Mouse (Mus musculus): ENCODE results near the gene Tmprss13.

The Tmprss13 gene

DNA sequence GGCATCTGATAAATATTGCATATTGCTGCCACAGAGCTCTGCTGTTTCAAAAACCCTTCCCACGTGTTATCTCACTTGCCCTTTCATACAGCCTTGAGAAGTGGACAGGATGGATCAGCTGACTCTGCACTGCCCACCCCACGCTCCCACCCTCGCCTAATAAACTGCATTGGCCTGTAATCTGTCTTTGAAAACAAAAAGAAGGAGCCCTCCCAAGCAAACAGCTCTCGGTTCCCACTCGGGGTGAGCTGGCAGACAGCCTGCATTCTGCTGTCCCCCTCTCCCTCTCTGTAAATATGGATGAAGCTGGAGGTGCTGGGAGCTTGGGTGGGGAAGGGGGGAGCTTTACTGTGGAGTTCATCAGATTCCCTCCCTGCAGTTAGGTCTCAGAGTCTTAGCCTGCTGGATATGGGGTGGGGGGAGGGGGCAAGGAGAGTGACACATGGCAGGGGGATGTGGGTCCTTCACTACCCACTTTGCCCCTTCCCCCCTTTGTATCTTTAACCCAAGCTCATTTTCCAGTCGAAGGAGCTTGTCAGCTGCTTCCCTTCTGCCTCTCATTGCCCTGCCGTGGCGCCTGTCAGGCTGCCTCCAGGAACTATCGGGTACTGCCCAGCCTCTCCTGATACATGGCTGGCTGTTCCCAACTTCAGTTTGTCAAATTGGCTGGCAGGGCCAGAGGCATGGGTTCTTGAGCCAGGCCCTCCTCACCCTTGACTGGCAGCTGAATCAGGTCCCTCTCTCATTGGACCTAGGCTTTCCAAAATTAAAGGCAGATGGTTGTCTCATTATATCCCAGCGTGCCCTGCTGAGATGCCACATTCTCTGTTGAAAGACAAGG lies 61.7 kb downstream of the Tmprss13 start:
- in situ Hi-C loops (cut with MboI, MseI): loop anchor here (10.0 kb wide), 1 partner anchor 226 kb away; no protein-coding TSS in a partner anchor

DNA sequence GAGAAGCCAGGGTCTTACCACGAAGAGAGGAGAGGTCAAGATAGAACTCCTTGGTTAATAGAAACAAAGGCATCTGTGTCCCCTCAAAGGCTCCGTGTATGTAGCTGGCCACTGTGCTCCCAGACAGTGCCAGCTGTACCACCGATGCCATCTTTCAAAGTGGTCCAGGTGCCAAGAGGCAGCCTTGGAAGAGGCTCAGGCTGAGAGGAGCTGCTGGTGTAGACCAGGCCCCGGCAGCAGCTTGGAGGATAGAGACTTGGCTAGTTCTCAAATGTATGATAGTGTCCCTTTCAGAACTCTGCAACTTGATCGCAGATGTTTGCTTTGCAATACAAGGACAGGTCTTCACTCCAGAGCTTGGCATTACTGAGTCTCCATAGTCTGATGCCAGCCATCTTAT lies 63.4 kb downstream of the Tmprss13 start:
- in situ Hi-C loops (cut with MboI, MseI): loop anchor here (10.0 kb wide), 1 partner anchor 228 kb away; no protein-coding TSS in a partner anchor

DNA sequence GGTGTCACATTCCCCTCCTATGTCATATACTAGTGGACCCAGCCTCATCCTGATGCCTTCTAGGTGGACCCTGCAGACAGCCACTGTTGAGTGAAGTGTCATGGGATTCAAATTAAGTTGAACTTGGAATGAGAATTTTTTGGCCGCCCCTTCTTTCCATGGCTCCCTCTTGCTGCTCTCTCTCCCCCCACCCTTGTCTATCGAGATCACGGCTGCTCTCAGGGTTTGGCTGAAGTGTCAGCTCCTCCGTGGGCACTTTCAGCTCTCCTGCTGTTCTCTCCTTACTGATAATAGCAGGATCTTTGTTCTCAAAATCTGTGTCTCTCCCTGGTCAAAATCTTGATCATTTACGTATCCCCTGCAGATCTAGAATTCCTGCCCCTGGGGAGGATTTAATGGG lies 63.9 kb downstream of the Tmprss13 start:
- in situ Hi-C loops (cut with MboI, MseI): loop anchor here (10.0 kb wide), 1 partner anchor 228 kb away; no protein-coding TSS in a partner anchor

DNA sequence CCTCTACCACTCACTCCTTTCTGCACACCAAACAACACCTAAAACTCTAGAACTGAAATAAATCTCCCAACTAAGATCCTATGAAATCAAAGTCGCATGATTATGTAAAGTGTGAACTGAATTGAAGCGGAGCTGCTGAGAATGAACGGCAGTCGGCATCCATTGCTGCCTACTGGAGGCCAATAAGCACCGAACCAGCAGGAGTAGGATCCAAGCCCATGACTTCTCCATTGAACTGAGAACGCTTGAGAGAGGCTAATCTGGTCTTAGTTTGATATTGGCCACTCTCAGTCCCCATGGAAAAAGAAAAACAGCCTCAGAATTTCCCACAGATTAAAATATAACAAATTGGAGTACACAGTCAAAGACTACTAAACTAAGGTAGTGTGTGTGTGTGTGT lies 65.0 kb downstream of the Tmprss13 start:
- in situ Hi-C loops (cut with MboI, MseI): loop anchor here (10.0 kb wide), 1 partner anchor 229 kb away; no protein-coding TSS in a partner anchor

DNA sequence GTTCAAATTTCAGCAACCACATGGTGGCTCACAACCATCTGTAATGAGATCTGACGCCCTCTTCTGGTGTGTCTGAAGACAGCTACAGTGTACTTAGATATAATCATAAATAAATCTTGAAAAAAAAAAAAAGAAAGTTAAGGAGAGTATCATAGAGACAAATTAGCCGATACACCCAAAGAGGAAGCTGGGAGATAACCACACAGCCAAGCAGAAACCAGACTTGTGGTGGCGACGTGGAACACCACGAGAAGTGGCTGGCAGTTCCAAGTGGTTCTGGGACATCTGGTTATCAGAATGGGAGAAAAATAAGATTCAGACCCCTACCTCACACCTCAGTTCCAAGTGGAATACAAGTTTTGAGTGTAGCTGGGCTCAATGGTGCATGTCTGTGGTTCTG lies 67.8 kb downstream of the Tmprss13 start:
- in situ Hi-C loops (cut with MboI, MseI): loop anchor here (10.0 kb wide), 1 partner anchor 232 kb away; no protein-coding TSS in a partner anchor

DNA sequence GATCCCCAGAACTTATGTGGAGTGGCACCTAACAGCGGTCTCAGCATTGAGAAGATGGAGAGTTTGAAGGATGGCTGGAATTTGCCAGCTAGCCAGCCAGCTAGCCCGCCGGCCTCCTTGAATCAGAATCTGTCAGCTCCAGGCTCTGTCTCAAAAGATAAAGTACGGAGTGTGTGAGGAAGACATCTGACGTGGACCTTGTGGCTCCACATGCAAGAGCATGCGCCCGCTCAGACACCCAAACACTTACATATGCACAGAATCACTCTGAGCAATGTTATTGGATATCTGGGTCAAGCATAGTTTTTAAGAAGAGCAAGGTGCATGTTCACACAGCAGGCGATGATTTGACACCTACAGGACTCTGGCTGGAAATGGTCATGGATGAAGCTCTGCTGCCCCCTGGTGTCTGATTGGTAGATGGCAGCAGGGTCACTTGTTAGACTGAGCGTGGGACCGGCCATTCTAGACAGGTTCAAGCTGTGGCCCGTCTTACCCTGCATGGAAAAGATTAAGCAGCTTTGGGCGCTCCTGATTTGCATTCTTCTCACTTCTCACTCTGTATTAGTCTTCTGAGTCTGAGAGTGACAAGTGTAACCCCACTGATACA lies 69.6 kb downstream of the Tmprss13 start:
- in situ Hi-C loops (cut with MboI, MseI): loop anchor here (10.0 kb wide), 1 partner anchor 234 kb away; no protein-coding TSS in a partner anchor

DNA sequence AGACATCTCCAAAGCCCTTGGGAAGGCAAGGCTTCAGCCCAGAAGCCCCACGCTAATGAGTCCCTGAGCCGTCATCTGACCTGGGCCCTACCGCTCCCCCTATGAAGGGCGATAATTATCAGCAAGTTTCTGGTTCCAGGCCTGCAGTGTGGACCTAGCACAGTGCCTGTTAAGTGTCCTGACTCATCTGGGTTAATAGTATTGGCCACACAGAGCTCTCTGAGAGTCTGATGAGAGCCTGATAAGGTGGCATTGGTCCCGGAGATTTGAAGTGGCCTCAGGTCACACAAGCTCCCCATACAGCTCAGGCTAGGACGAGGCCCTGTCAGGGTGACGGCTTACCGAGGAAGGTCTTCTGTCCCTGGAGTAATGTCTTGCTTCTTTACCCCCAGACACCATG lies 70.7 kb downstream of the Tmprss13 start:
- in situ Hi-C loops (cut with MboI, MseI): loop anchor here (10.0 kb wide), 1 partner anchor 235 kb away; no protein-coding TSS in a partner anchor

DNA sequence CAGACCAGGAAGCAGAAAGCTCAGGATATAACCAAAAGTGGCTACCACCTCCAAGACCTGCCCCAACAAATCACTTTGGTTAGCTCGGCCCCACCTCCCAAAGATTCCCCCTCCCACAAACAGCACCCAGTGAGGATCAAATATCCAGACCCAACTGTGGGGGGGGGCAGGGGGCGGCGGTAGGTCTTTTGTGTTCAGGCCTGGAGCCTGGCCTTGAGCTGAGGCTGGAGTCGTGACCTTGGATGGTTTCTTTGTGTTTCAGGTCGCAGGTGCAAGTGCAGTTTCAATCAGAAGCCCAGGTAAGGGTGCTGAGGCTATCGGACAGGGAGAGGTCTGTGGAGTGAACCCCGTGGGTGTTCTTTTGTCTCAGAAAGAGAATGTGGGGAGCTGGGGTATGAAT lies 72.4 kb downstream of the Tmprss13 start:
- in situ Hi-C loops (cut with MboI, MseI): loop anchor here (5.0 kb wide), 2 partner anchors 169 to 359 kb away; no protein-coding TSS in a partner anchor

DNA sequence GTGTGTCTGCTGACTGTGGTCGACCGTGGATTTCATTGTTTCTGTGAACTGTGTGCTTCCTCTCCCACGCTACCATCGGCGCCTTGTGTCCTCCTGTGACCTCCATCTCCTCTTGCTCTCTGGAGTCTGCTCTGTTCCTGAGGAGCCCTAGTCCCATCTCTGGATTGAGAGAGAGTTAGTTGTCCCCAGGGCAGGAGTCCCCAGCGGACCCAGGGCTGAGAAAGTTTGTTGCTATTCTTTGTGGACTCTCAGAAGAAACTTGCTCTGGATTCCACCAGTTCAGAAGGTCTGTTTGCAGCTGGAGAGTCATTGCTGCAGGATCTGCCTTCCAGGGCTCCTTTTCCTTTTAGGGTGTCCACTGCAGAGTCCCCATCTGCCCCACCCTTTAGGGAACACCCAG lies 76.3 kb downstream of the Tmprss13 start:
- in situ Hi-C loops (cut with MboI, MseI): no loop called here

DNA sequence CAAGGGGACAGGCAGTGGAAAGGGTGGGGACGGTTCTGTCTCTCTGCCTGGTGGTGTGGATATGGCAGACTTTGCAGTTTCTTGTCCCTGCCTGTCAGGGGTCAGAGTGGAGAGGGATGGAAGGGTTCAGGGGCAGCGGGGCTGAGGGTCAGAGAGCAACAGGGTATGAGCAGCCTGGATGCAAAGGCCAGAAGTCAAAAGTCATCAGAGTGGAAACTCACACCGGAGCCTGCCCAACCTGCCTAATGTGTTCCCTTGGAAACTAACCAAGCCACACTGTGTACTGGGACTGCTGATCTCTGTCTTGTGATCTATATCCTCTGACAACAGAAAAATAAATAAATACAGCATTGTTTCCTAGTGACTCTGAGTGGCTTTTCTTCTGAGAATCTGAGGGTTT lies 76.9 kb downstream of the Tmprss13 start:
- in situ Hi-C loops (cut with MboI, MseI): no loop called here

Data from T-helper 1 cell (primary cell).